Mouse (Mus musculus) stomach, embryonic 15.5 days (tissue): ENCODE measurements around the gene Ccdc78. TPM values are rescaled to one million over a fixed set of nuclear protein-coding genes. Genes with fewer than 3 reads are reported as not detected.
"Not testable (repeated sequence)": the region's sequence is repeated elsewhere in the genome, so short reads cannot be mapped to it uniquely, and the experiment has no call there.

Experiments used
- ATAC-seq: fragments of 200-750 bp; cut with Nextera tagmentation; 2 replicates; pipeline ENCODE4 v1.8.0; 2017; ENCODE audit warnings: low read depth, moderate number of reproducible peaks, moderate TSS enrichment; ENCODE audit not compliant: insufficient read depth, low FRiP score
- H3K27ac ChIP-seq: fragments of 300-500 bp; sonication (generic); 2 replicates; pipeline ENCODE4 v1.5.1; 2015; ENCODE audit warnings: mild to moderate bottlenecking, inconsistent platforms
- H3K27me3 ChIP-seq: fragments of 300-500 bp; sonication (generic); replicated peaks from 2 replicates; pipeline ENCODE4 v1.6.1; 2015; ENCODE audit warnings: inconsistent platforms
- H3K36me3 ChIP-seq: fragments of 300-500 bp; sonication (generic); 2 replicates; pipeline ENCODE4 v1.6.1; 2015; ENCODE audit warnings: inconsistent platforms
- H3K4me1 ChIP-seq: fragments of 300-500 bp; sonication (generic); 2 replicates; pipeline ENCODE4 v1.6.1; 2015; ENCODE audit warnings: inconsistent platforms
- H3K4me2 ChIP-seq: fragments of 300-500 bp; sonication (generic); 2 replicates; pipeline ENCODE4 v1.6.1; 2015; ENCODE audit warnings: mild to moderate bottlenecking, inconsistent platforms
- H3K4me3 ChIP-seq: fragments of 300-500 bp; sonication (generic); replicated peaks from 2 replicates; pipeline ENCODE4 v1.5.1; 2015; ENCODE audit warnings: inconsistent platforms
- H3K9ac ChIP-seq: fragments of 300-500 bp; sonication (generic); 2 replicates; pipeline ENCODE4 v1.6.1; 2015; ENCODE audit warnings: inconsistent platforms
- H3K9me3 ChIP-seq: fragments of 300-500 bp; sonication (generic); 2 replicates; pipeline ENCODE4 v1.6.1; 2016; ENCODE audit warnings: inconsistent platforms
- WGBS: fragments of 180-500 bp; shearing (Covaris S2); methylation state at CpG from one replicate; pipeline ENCODE4 v1.1.7; 2015; 5-methylcytosine and 5-hydroxymethylcytosine counted together
- polyA plus RNA-seq: library from polyadenylated mRNA; unstranded; fragments of >200 nt; fragmentation: Nextera tagmentation; extraction: Ambion mirVana; gene quantifications from 2 replicates; pipeline ENCODE4 v1.2.1, GENCODE M21; 2015

Ccdc78 gene
- polyA plus RNA-seq, 1 experiment from 2014 or later = 0.26 TPM

- Histone ChIP-seq H3K4me2 (no peak overlapping the region), H3K9ac (no peak overlapping the region), H3K27me3 (0 out of 2 replicates have a peak, but pooled peaks cover 11% of the 10 kb centered on the region), H3K27ac (no peak overlapping the region), H3K9me3 (no peaks in the 10 kb centered on the region), H3K4me3 (no peak overlapping the region), H3K4me1 (no peaks in the 10 kb centered on the region), H3K36me3 (no peaks in the 10 kb centered on the region)
- WGBS = 7% methylated on average over 10 of the region's 10 CpGs
- ATAC-seq = no peak
These were observed 16.6 kb downstream of the Ccdc78 start for GRCm38 (mm10) chr17:25802825-25803517.

- Histone ChIP-seq H3K27ac (no peak overlapping the region), H3K4me1 (peaks cover 4% of the 10 kb centered on the region; the same call in 1 of the 2 replicates), H3K9me3 (no peaks in the 10 kb centered on the region), H3K4me2 (no peak overlapping the region), H3K27me3 (peaks cover 46% of the 10 kb centered on the region), H3K9ac (no peak overlapping the region), H3K4me3 (no peak overlapping the region), H3K36me3 (no peaks in the 10 kb centered on the region)
- ATAC-seq = no peak
- WGBS = 75% methylated on average over 4 of the region's 4 CpGs
These were observed 20.1 kb downstream of the Ccdc78 start for GRCm38 (mm10) chr17:25806507-25806906.

- not testable (repeated sequence) for H3K4me1 ChIP-seq, H3K9ac ChIP-seq, H3K9me3 ChIP-seq, H3K4me2 ChIP-seq, H3K4me3 ChIP-seq, H3K27ac ChIP-seq, H3K36me3 ChIP-seq, ATAC-seq
- 27% methylated on average over 2 of the region's 2 CpGs for WGBS
- peaks cover 46% of the 10 kb centered on the region for H3K27me3 ChIP-seq
These were observed 21.1 kb downstream of the Ccdc78 start for GRCm38 (mm10) chr17:25807452-25807851.

GRCm38 (mm10) chr17:25808028-25808427 is 21.6 kb downstream of the Ccdc78 start:
- H3K27me3 ChIP-seq = peaks cover 47% of the 10 kb centered on the region
- WGBS = 35% methylated on average over 5 of the region's 5 CpGs
- H3K36me3 ChIP-seq = no peaks in the 10 kb centered on the region
- no peaks in the 10 kb centered on the region for H3K9me3 ChIP-seq
- ATAC-seq = no peak
- no peak overlapping the region for H3K9ac ChIP-seq
- H3K4me3 ChIP-seq = no peak overlapping the region; the same call in 1 of the 2 replicates
- no peak overlapping the region for H3K27ac ChIP-seq
- peaks cover 5% of the 10 kb centered on the region; the same call in 1 of the 2 replicates for H3K4me1 ChIP-seq
- peak overlapping the region; percentile 98 for H3K4me2 ChIP-seq

- ATAC-seq = peak; percentile 83
- H3K4me1 ChIP-seq = peaks cover 9% of the 10 kb centered on the region; the same call in 1 of the 2 replicates
- H3K9me3 ChIP-seq = no peaks in the 10 kb centered on the region
- peak within 1 kb of the TSS; percentile 22 for H3K9ac ChIP-seq
- H3K4me3 ChIP-seq = peak within 1 kb of the TSS; percentile 66
- H3K4me2 ChIP-seq = peak within 1 kb of the TSS; percentile 98
- peak within 1 kb of the TSS; percentile 16; the same call in 1 of the 2 replicates for H3K27ac ChIP-seq
- H3K36me3 ChIP-seq = no peaks in the 10 kb centered on the region
- H3K27me3 ChIP-seq = peaks cover 49% of the 10 kb centered on the region
- under 1% methylated on average over 90 of the region's 100 CpGs for WGBS
These were observed 22.6 kb downstream of the Ccdc78 start, which contains the start of gene Fbxl16 for GRCm38 (mm10) chr17:25808789-25809605. TSS of gene Fbxl16 (plus strand) at chr17:25809085.

GRCm38 (mm10) chr17:25809606-25810340 is 23.4 kb downstream of the Ccdc78 start:
- H3K27ac ChIP-seq = no peak overlapping the region
- no peaks in the 10 kb centered on the region for H3K36me3 ChIP-seq
- peak overlapping the region; percentile 98 for H3K4me2 ChIP-seq
- peaks cover 9% of the 10 kb centered on the region; the same call in 1 of the 2 replicates for H3K4me1 ChIP-seq
- peak overlapping the region; percentile 66 for H3K4me3 ChIP-seq
- peaks cover 48% of the 10 kb centered on the region for H3K27me3 ChIP-seq
- peak overlapping the region; percentile 16; the same call in 1 of the 2 replicates for H3K9ac ChIP-seq
- 10% methylated on average over 25 of the region's 25 CpGs for WGBS
- ATAC-seq = no peak
- H3K9me3 ChIP-seq = no peaks in the 10 kb centered on the region

GRCm38 (mm10) chr17:25810890-25811289 is 24.5 kb downstream of the Ccdc78 start:
- Histone ChIP-seq H3K9me3 (no peaks in the 10 kb centered on the region), H3K9ac (no peak overlapping the region), H3K27me3 (peaks cover 45% of the 10 kb centered on the region), H3K27ac (no peak overlapping the region), H3K4me3 (no peak overlapping the region), H3K4me1 (peaks cover 9% of the 10 kb centered on the region; the same call in 1 of the 2 replicates), H3K4me2 (no peak overlapping the region), H3K36me3 (no peaks in the 10 kb centered on the region)
- WGBS = 71% methylated on average over 4 of the region's 4 CpGs
- no peak for ATAC-seq

- Histone ChIP-seq H3K9me3 (no peaks in the 10 kb centered on the region), H3K9ac (no peak overlapping the region), H3K27me3 (peaks cover 48% of the 10 kb centered on the region), H3K27ac (no peak overlapping the region), H3K4me2 (peak overlapping the region; percentile 30), H3K4me3 (no peak overlapping the region), H3K36me3 (no peaks in the 10 kb centered on the region), H3K4me1 (peaks cover 9% of the 10 kb centered on the region; the same call in 1 of the 2 replicates)
- WGBS = 2% methylated on average over 20 of the region's 20 CpGs
- peak; percentile 42 for ATAC-seq
These were observed 27.1 kb downstream of the Ccdc78 start for GRCm38 (mm10) chr17:25813471-25813870.

- no peaks in the 10 kb centered on the region for H3K36me3 ChIP-seq
- H3K27me3 ChIP-seq = peaks cover 44% of the 10 kb centered on the region
These were observed 31.3 kb downstream of the Ccdc78 start for GRCm38 (mm10) chr17:25817662-25818061.

GRCm38 (mm10) chr17:25818851-25819780 is 32.7 kb downstream of the Ccdc78 start:
- Histone ChIP-seq H3K27me3 (peaks cover 37% of the 10 kb centered on the region), H3K4me1 (peaks cover 8% of the 10 kb centered on the region), H3K9ac (no peak overlapping the region), H3K4me3 (peak overlapping the region; percentile 17; the same call in 1 of the 2 replicates), H3K36me3 (no peaks in the 10 kb centered on the region), H3K27ac (no peak overlapping the region), H3K4me2 (peak overlapping the region; percentile 46), H3K9me3 (no peaks in the 10 kb centered on the region)
- peak; percentile 24; the same call in 1 of the 2 replicates for ATAC-seq
- 7% methylated on average over 46 of the region's 46 CpGs for WGBS

More at GRCm38 (mm10) chr17:25817662-25818061, 31.3 kb downstream of the Ccdc78 start:
- Histone ChIP-seq H3K9me3 (no peaks in the 10 kb centered on the region), H3K4me1 (peaks cover 11% of the 10 kb centered on the region; the same call in 1 of the 2 replicates), H3K9ac (no peak overlapping the region), H3K4me2 (no peak overlapping the region), H3K4me3 (no peak overlapping the region), H3K27ac (no peak overlapping the region)
- 81% methylated on average over 11 of the region's 11 CpGs for WGBS
- ATAC-seq = no peak
